Mouse (Mus musculus): Measurements from ENCODE around the gene Atp5d.

DNA sequence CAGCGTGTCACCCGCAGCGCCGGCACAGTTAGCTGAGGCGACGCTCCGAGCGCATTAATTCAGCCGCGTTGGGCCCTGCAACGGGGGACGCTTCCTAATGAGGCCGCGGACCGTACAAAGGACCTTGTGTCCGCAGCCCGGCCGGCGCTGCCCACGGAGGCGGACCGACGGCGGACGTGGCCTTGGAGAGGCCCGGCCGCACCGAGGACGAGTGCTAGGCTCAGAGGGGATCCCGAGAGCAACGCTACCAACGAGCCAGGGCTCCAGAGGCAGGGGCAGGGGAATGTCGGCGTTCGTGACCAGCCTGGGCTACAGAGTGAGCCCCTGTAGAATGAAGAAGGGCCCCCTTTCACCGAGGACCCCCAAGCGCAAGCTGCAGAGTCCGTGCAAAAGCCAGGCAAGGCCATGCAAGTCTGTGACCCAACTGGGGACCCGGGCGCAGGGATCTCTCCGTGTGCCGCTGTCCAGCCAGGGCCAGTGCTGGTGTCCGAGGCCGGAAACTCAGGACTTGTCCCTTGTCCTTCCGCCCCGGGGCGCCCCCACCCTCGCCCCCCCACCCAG, 52.1 kb downstream of the Atp5d start:
- TF ChIP-seq EP300 (IDR thresholded peaks at IDR 0.05; ENCODE audit: low read depth) (no peak), CTCF (IDR thresholded peaks at IDR 0.05; ENCODE audit: low read depth) (no peak)
